Mouse (Mus musculus) hindbrain, embryonic 12.5 days (tissue): ENCODE results near the gene Mark2. TPM values are rescaled to one million over a fixed set of nuclear protein-coding genes. Genes with fewer than 3 reads are reported as not detected.

Source experiments
- ATAC-seq: fragments of 200-750 bp; cut with Nextera tagmentation; 2 replicates; pipeline ENCODE4 v1.8.0; 2017; ENCODE audit warnings: moderate TSS enrichment; ENCODE audit not compliant: low FRiP score
- H3K27ac ChIP-seq: fragments of 300-500 bp; sonication (generic); 2 replicates; pipeline ENCODE4 v1.5.1; 2016; ENCODE audit warnings: mild to moderate bottlenecking
- H3K27me3 ChIP-seq: fragments of 300-500 bp; sonication (generic); 2 replicates; pipeline ENCODE4 v1.6.1; 2016; ENCODE audit warnings: mild to moderate bottlenecking
- H3K36me3 ChIP-seq: fragments of 300-500 bp; sonication (generic); 2 replicates; pipeline ENCODE4 v1.6.1; 2016; ENCODE audit warnings: mild to moderate bottlenecking
- H3K4me1 ChIP-seq: fragments of 300-500 bp; sonication (generic); 2 replicates; pipeline ENCODE4 v1.6.1; 2016
- H3K4me2 ChIP-seq: fragments of 300-500 bp; sonication (generic); replicated peaks from 2 replicates; pipeline ENCODE4 v1.6.1; 2016; ENCODE audit warnings: mild to moderate bottlenecking
- H3K4me3 ChIP-seq: fragments of 300-500 bp; sonication (generic); 2 replicates; pipeline ENCODE4 v1.5.1; 2016; ENCODE audit warnings: mild to moderate bottlenecking
- H3K9ac ChIP-seq: fragments of 300-500 bp; sonication (generic); 2 replicates; pipeline ENCODE4 v1.6.1; 2016; ENCODE audit warnings: mild to moderate bottlenecking, moderate library complexity
- H3K9me3 ChIP-seq: fragments of 300-500 bp; sonication (generic); replicated peaks from 2 replicates; pipeline ENCODE4 v1.6.1; 2016; ENCODE audit warnings: mild to moderate bottlenecking
- WGBS: fragments of 180-500 bp; shearing (Covaris S2); methylation state at CpG from one replicate; pipeline ENCODE4 v1.1.7; 2016; 5-methylcytosine and 5-hydroxymethylcytosine counted together
- polyA plus RNA-seq: library from polyadenylated mRNA; unstranded; fragments of >200 nt; fragmentation: Nextera tagmentation; extraction: Ambion mirVana; gene quantifications from 2 replicates; pipeline ENCODE4 v1.2.1, GENCODE M21; 2016

The Mark2 gene
- polyA plus RNA-seq, 1 experiment from 2014 or later, result 64.2 TPM

DNA sequence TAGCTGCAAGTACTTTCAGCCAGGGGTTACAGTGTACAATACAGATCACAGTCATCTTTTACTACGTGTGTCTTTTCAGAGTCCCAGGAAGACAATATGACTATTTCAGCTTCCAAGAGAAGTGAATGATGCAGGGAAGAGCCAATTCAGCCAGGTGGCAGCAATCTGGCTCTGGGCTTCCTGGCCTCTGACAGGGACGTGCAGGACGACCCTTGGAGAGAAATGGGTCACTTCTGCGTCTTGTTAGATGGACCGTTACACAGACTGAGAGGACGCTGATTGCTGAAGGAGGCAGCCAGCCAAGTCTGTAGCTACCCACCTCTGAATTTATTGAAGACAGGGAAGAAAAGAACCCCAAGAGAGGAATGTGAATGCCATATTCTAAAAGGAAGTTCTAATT, 37.9 kb downstream of the Mark2 start:
- WGBS, result 84% methylated on average over 6 of the region's 6 CpGs
- no peak overlapping the region for H3K27ac ChIP-seq

DNA sequence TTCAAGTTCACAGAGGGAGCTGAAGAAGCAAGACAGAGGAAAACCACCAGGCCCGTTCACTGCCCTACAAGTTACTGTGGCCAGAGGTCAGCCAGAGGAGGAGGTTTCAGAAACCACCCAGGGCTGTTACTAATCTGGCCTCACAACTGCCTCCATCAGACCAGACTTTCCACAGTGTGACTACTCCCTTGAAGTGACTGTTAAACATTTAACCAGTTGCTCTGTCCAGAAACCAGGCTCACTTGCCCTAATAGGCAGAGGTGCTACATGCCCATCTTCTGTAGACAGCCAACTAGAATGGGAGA, 39.2 kb downstream of the Mark2 start:
- H3K9ac ChIP-seq, result no peak overlapping the region
- ATAC-seq, result no peak
- WGBS, result 81% methylated on average over 1 of the region's 1 CpGs

More for the DNA sequence above, 37.9 kb downstream of the Mark2 start:
- Histone ChIP-seq H3K4me2 (no peak overlapping the region), H3K4me3 (no peak overlapping the region), H3K4me1 (peaks cover 15% of the 10 kb centered on the region), H3K9me3 (no peaks in the 10 kb centered on the region), H3K27me3 (no peaks in the 10 kb centered on the region), H3K36me3 (no peaks in the 10 kb centered on the region), H3K9ac (no peak overlapping the region)
- no peak for ATAC-seq

DNA sequence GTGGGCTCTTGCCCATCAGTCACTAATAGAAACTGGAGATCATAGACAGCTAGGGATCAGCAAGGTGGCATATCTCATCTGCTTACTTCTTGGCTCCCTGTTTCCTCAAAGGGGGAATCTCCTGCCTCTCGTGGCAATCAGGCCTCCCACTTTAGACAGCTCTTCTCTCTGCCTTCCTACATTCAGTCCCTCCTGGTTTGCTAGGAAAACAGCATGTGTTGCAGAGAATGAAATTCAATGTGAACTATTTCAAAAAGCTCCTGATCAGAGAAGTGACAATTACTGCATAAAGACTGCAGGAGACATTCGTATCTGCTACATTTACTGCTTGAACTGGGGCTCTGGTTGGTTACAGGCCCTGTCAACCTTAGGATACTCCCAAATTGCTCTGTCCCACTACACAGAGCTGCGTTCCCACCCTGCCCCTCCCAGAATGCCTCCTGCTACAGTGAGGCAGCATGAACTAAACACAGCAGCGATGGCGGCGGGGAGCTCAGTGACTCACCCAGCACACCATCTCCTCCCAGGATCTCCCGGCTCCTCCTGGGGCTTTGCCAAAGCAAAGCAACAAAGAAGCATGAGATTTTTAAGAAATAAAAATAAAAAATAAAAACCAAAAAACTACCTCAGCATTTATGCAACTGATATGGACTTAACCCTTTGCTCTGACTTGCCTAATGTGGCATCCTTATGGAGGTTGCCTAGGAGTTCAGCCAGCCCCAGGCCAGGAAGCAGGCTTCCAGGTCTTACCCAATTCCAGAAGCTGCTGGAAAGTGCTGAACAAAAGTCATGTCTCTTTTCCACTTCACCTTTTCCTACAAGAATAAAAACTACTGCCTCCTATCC, 39.8 kb downstream of the Mark2 start:
- H3K27ac ChIP-seq, result no peak overlapping the region
- no peak overlapping the region for H3K4me3 ChIP-seq
- WGBS, result 92% methylated on average over 7 of the region's 7 CpGs
- no peaks in the 10 kb centered on the region for H3K36me3 ChIP-seq
- H3K9ac ChIP-seq, result no peak overlapping the region
- H3K9me3 ChIP-seq, result no peaks in the 10 kb centered on the region
- H3K4me2 ChIP-seq, result no peak overlapping the region
- 0 out of 2 replicates have a peak, but pooled peaks cover 2% of the 10 kb centered on the region for H3K4me1 ChIP-seq
- no peaks in the 10 kb centered on the region for H3K27me3 ChIP-seq
- ATAC-seq, result no peak

More for the DNA sequence above, 39.2 kb downstream of the Mark2 start:
- H3K27ac ChIP-seq, result 0 out of 2 replicates have a peak overlapping the region, but pooled peaks have one; percentile 25
- H3K4me1 ChIP-seq, result 0 out of 2 replicates have a peak, but pooled peaks cover 2% of the 10 kb centered on the region
- no peaks in the 10 kb centered on the region for H3K27me3 ChIP-seq
- no peaks in the 10 kb centered on the region for H3K36me3 ChIP-seq
- no peak overlapping the region for H3K4me3 ChIP-seq
- no peaks in the 10 kb centered on the region for H3K9me3 ChIP-seq
- no peak overlapping the region for H3K4me2 ChIP-seq

DNA sequence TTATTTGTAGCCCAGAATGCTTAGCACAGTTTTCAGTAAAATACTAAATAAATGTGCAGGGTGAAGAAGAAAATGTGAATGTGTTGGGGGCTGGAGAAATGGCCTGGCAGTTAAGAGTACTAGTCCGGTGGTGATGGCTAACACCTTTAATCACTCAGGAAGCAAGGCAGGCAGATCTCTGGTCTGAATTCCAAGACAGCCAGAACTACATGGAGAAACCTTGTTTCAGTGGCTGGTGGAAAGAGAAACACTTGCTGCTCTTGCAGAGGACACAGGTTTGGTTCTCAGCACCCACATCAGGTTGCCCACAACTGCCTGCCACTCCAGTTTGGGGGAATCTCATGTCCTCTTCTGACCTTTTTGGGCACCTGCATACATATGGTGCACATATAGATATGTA, 41.6 kb downstream of the Mark2 start:
- H3K4me3 ChIP-seq, result no peak overlapping the region
- peaks cover 10% of the 10 kb centered on the region for H3K4me1 ChIP-seq
- WGBS, result 91% methylated on average over 1 of the region's 1 CpGs
- H3K27ac ChIP-seq, result no peak overlapping the region
- no peaks in the 10 kb centered on the region for H3K27me3 ChIP-seq
- no peak overlapping the region for H3K4me2 ChIP-seq
- 0 out of 2 replicates have a peak, but pooled peaks cover 4% of the 10 kb centered on the region for H3K36me3 ChIP-seq
- ATAC-seq, result no peak
- no peaks in the 10 kb centered on the region for H3K9me3 ChIP-seq
- no peak overlapping the region for H3K9ac ChIP-seq

DNA sequence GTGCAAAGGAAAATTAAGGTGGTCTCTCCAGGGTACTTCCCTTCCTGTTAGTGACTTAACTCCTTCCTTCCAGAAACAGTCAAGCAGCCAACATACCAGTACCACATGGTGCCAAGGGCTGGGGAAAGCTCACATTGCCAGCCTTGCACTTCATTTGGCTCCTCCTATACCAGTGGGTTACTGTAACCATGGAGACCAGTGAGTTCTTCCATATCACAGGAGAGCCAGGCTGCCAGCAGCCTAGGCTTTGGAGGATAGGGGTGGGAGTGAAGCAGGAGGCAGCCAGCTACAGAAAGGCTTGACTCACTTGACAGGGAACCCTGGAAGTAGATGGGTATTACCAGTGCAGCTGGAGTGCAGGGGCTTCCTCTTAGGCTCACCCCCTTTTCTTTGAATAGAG, 42.6 kb downstream of the Mark2 start:
- Histone ChIP-seq H3K4me2 (no peak overlapping the region), H3K4me1 (peaks cover 18% of the 10 kb centered on the region), H3K9ac (no peak overlapping the region), H3K9me3 (no peaks in the 10 kb centered on the region), H3K27me3 (no peaks in the 10 kb centered on the region), H3K36me3 (0 out of 2 replicates have a peak, but pooled peaks cover 4% of the 10 kb centered on the region), H3K27ac (no peak overlapping the region), H3K4me3 (no peak overlapping the region)
- no peak for ATAC-seq

DNA sequence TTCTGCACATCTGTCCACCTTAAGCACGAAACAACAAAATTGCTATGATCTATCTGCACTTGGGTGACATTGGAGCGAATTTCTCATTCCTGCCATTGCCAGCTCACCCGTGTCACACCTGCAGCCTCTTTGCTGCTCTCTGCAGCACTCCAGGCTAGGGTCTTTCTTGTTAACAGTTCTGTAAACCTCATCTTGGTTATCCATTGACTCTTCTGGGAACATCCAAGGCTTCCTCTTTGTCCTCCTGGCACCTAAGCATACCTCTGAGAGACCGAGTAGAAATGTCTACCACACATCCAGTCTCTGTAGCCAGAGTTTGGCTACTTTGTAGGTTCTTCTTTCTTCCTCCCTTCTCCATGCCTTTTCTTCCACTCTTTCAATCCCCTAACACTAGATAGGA, 45.7 kb downstream of the Mark2 start:
- Histone ChIP-seq H3K27me3 (no peaks in the 10 kb centered on the region), H3K9me3 (no peaks in the 10 kb centered on the region), H3K36me3 (0 out of 2 replicates have a peak, but pooled peaks cover 4% of the 10 kb centered on the region), H3K9ac (no peak overlapping the region), H3K4me3 (no peak overlapping the region), H3K4me2 (no peak overlapping the region), H3K4me1 (peaks cover 30% of the 10 kb centered on the region), H3K27ac (no peak overlapping the region)
- ATAC-seq, result no peak
- WGBS, result 86% methylated on average over 4 of the region's 4 CpGs

DNA sequence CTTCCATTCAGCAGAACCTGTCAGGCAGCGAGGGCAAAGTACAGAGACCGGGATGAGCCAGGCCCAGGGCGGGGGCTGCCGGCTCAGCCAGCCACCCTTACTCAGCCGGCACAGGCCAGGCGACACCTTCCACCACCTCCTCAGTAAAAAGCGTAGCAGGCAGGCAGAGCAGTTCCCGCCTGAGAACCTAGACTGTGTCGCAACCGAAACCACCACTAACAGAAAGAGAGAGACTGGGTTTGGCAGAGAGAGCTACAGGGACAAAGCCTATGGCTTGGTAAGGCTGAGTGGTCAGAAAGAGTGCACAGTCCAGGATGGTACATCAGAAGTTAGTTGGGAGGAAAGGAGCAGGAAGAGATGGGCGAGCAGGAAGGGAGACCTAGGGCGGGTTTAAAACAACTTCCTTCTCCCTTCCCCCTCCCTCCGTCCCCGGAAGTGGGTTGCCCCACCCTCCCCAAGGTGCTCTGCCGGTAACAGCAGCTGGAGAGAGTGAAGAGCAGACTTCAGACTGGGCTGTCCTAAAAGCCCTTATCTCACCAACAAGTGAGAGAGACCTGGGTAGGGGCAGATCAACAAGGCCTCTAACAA, 46.5 kb downstream of the Mark2 start:
- Histone ChIP-seq H3K36me3 (peaks cover 8% of the 10 kb centered on the region; the same call in 1 of the 2 replicates), H3K27me3 (no peaks in the 10 kb centered on the region), H3K27ac (no peak overlapping the region), H3K9ac (no peak overlapping the region), H3K4me1 (peaks cover 30% of the 10 kb centered on the region), H3K4me2 (no peak overlapping the region; the same call in 1 of the 2 replicates), H3K4me3 (no peak overlapping the region), H3K9me3 (no peaks in the 10 kb centered on the region)
- no peak for ATAC-seq
- 82% methylated on average over 15 of the region's 15 CpGs for WGBS

DNA sequence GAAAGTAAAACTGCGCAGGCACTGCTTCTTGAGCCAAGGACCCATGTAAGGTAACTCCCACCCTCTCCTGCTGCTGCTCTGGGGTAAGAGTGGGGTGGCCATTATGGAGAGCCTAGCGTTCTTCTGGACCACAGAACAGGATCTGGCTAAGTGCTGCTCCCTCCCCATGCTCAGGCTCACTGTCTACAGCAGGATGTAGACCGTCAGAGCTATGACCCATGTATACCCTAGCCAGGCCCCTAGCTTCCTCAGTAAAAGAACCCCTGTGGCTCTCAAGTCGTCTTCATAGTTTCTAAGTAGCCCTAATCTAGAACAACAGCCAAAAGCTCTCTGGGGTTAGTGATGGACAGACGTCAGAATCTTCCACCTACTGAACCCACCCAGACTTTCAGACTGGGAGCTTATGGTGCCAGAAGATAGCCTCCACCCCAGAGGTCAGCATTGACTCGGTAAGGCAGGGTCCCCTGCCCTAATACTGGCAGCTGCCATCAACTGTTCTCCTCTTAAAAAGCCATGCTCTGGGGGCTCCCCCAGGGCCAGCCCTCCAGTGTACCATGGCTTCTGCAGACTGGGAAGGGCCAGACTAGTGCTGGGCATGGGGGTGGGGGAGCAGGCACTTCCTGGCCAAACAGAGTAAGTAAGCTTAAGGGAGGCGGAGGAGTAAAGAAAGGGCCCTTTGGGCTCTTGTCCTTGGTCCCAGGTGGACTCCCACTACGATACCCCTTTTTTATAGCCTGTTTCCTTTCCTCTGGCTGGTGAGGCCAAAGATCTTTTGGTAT, 47.4 kb downstream of the Mark2 start:
- Histone ChIP-seq H3K4me3 (no peak overlapping the region), H3K9me3 (no peaks in the 10 kb centered on the region), H3K4me2 (no peak overlapping the region), H3K36me3 (peaks cover 17% of the 10 kb centered on the region; the same call in 1 of the 2 replicates), H3K4me1 (peaks cover 29% of the 10 kb centered on the region), H3K9ac (no peak overlapping the region), H3K27ac (0 out of 2 replicates have a peak overlapping the region, but pooled peaks have one; percentile 4), H3K27me3 (no peaks in the 10 kb centered on the region)
- WGBS, result 78% methylated on average over 8 of the region's 8 CpGs
- ATAC-seq, result no peak

DNA sequence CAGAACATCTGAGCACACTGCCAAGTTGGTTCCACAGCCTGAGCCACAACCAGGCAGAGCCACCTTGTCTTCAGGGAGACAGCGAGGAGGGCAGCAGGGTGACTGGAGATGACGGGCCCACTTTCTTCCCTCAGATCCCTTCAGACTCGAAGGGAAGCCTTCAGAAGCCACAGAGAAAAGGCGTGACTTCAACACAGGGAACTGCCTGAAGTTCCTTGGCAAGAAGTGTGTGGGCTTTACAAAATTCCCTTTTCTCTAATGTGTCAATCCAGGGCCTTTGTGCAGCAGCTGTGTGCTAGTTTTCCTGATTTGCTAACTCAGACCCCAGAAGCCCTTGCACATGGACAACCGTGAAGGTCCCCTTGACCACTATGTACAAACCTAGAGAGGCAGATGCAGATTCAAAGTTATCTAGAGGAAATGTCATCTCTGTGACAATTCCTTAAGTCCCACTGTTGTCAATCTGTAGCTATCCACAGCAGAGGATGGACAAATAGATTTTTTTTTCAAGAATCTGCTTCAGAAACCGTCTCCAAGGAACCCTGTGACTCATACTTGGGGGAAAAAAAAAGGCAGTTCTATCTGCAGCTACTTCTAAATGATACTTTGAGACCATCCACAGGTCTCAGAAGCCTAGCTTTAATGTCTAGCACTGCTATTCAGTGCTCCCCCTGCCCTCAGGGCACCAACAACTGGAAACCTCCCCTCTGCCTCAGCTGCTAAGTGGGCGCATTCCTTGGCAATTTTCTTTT, 49.5 kb downstream of the Mark2 start:
- Histone ChIP-seq H3K9me3 (no peaks in the 10 kb centered on the region), H3K27me3 (no peaks in the 10 kb centered on the region), H3K27ac (no peak overlapping the region), H3K4me2 (no peak overlapping the region), H3K4me3 (no peak overlapping the region), H3K4me1 (peaks cover 28% of the 10 kb centered on the region), H3K36me3 (peaks cover 23% of the 10 kb centered on the region), H3K9ac (no peak overlapping the region)
- 79% methylated on average over 7 of the region's 7 CpGs for WGBS
- ATAC-seq, result no peak

DNA sequence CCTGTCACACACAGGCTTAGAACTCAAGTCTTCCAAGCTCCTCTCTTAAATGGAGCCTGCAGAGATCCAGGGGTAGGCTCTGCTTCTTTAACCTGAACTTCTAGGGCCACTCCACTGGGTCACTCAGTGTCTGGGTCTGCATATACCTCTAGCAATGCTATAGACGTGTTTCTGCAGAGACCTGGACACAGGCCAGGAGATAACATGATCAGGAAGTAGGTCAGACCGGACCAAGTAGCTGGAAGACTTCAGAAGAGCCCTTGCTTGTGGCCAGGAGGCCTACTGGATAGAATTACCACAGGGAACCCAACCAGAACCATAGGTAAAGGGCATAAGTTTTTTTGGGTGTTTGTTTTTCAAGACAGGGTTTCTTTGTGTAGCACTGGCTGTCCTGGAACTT, 51.9 kb downstream of the Mark2 start:
- H3K9me3 ChIP-seq, result no peaks in the 10 kb centered on the region
- WGBS, result 83% methylated on average over 2 of the region's 2 CpGs
- no peak overlapping the region for H3K4me3 ChIP-seq
- H3K36me3 ChIP-seq, result peaks cover 41% of the 10 kb centered on the region
- no peak overlapping the region for H3K27ac ChIP-seq
- H3K27me3 ChIP-seq, result no peaks in the 10 kb centered on the region
- H3K9ac ChIP-seq, result no peak overlapping the region
- no peak for ATAC-seq
- H3K4me1 ChIP-seq, result peaks cover 17% of the 10 kb centered on the region
- H3K4me2 ChIP-seq, result no peak overlapping the region

DNA sequence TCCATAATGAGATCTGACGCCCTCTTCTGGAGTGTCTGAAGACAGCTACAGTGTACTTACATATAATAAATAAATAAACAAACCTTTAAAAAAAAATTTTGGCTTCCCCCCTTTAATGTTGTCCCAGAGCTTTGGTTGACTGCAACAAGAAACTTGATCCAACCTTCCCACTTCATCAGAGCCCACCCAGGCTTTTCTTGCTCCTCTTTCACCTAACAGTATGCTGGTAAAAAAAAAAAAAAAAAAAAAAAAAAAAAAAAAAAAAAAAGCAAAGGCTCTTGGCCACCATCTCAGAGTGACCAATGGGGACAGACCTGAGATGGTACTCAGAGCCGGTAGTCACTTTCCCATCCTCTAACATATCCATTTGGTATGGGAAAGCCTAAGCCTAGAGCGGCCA, 53.4 kb downstream of the Mark2 start:
- no peak overlapping the region for H3K9ac ChIP-seq
- no peak overlapping the region for H3K27ac ChIP-seq
- H3K9me3 ChIP-seq, result no peaks in the 10 kb centered on the region
- H3K36me3 ChIP-seq, result peaks cover 55% of the 10 kb centered on the region
- no peak overlapping the region for H3K4me2 ChIP-seq
- H3K27me3 ChIP-seq, result no peaks in the 10 kb centered on the region
- H3K4me3 ChIP-seq, result no peak overlapping the region
- WGBS, result 87% methylated on average over 3 of the region's 3 CpGs
- H3K4me1 ChIP-seq, result peaks cover 6% of the 10 kb centered on the region; the same call in 1 of the 2 replicates
- ATAC-seq, result no peak
